Mouse (Mus musculus): ENCODE measurements around the gene Hist1h2bg.
"Not testable (repeated sequence)": the region's sequence is repeated elsewhere in the genome, so short reads cannot be mapped to it uniquely, and the experiment has no call there.

Hist1h2bg gene

GRCm38 (mm10) chr13:23562699-23563462 lies 8.3 kb upstream of the Hist1h2bg start:
- DNase-seq (ENCODE audit: low spot score) = peak; percentile 74

- no peak for DNase-seq (ENCODE audit: low spot score)
Observed at GRCm38 (mm10) chr13:23564482-23564881, 6.7 kb upstream of the Hist1h2bg start.

- DNase-seq (ENCODE audit: low spot score) = peak; percentile 49
Observed at GRCm38 (mm10) chr13:23570261-23571021, 755 bp upstream of the Hist1h2bg start.

GRCm38 (mm10) chr13:23571504-23572217 lies 465 bp downstream of the Hist1h2bg start:
- DNase-seq (ENCODE audit: low spot score) = peak; percentile 62

- no peak for DNase-seq (ENCODE audit: low spot score)
Observed at GRCm38 (mm10) chr13:23572218-23573033, 1.2 kb downstream of the Hist1h2bg start.

- DNase-seq (ENCODE audit: low spot score) = peak; percentile 33
Observed at GRCm38 (mm10) chr13:23573034-23573897, 2.1 kb downstream of the Hist1h2bg start.

GRCm38 (mm10) chr13:23573898-23574524 lies 2.8 kb downstream of the Hist1h2bg start, which contains the start of the genes Hist1h2bf and Hist1h2ad:
TSS of gene Hist1h2bf (minus strand) at chr13:23574196.
TSS of gene Hist1h2ad (plus strand) at chr13:23574381.
- DNase-seq (ENCODE audit: low spot score) = peak; percentile 96

GRCm38 (mm10) chr13:23574546-23575170 lies 3.5 kb downstream of the Hist1h2bg start:
- DNase-seq (ENCODE audit: low spot score) = not testable (repeated sequence)

- peak; percentile 89 for DNase-seq (ENCODE audit: low spot score)
Observed at GRCm38 (mm10) chr13:23575271-23575851, 4.2 kb downstream of the Hist1h2bg start, which contains the start of gene Hist1h3d. TSS of gene Hist1h3d (plus strand) at chr13:23575763.

GRCm38 (mm10) chr13:23575864-23576313 lies 4.7 kb downstream of the Hist1h2bg start:
- peak; percentile 33 for DNase-seq (ENCODE audit: low spot score)

- peak; percentile 68 for DNase-seq (ENCODE audit: low spot score)
Observed at GRCm38 (mm10) chr13:23576351-23576881, 5.2 kb downstream of the Hist1h2bg start.

GRCm38 (mm10) chr13:23576906-23577639 lies 5.9 kb downstream of the Hist1h2bg start:
- no peak for DNase-seq (ENCODE audit: low spot score)

- no peak for DNase-seq (ENCODE audit: low spot score)
Observed at GRCm38 (mm10) chr13:23577835-23578234, 6.6 kb downstream of the Hist1h2bg start.

GRCm38 (mm10) chr13:23581408-23582218 lies 10.4 kb downstream of the Hist1h2bg start, which contains the start of gene Hist1h4d:
TSS of gene Hist1h4d (plus strand) at chr13:23581598.
- DNase-seq (ENCODE audit: low spot score) = peak; percentile 99

GRCm38 (mm10) chr13:23582219-23583056 lies 11.2 kb downstream of the Hist1h2bg start:
- DNase-seq (ENCODE audit: low spot score) = no peak

Data from yolk sac, embryonic 10.5 days (tissue).